Mouse (Mus musculus): ENCODE measurements around the gene Dnase2b. TPM values are rescaled to one million over a fixed set of nuclear protein-coding genes. Genes with fewer than 3 reads are reported as not detected.

The Dnase2b gene
- not detected in 2 replicates for polyA plus RNA-seq (2021; fragmentation: Nextera tagmentation)
- long read RNA-seq, experiment 1, result 0 reads
- long read RNA-seq, experiment 2, result 0 reads

DNA sequence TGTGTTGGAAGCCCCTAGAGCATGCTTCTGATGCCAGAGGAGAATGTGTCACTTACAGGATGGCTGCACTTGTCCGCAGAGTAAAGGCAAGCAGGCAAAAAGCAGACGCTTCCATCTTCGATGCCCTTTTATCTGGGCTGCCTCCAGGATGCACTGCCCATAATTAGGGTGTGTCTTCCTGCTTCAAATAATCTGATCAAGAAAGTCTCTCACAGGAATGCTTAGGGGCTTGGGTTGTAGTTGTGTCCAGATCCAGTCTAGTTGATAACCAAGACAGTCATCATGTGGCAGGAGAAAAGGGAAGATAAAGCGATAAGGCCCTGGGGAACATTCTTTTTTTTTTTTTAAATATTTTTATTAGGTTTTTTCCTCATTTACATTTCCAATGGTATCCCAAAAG is at the start of gene Dnase2b:
Dnase2b (minus strand) TSS at position 101 of the 400 bp plus-strand sequence.

DNA sequence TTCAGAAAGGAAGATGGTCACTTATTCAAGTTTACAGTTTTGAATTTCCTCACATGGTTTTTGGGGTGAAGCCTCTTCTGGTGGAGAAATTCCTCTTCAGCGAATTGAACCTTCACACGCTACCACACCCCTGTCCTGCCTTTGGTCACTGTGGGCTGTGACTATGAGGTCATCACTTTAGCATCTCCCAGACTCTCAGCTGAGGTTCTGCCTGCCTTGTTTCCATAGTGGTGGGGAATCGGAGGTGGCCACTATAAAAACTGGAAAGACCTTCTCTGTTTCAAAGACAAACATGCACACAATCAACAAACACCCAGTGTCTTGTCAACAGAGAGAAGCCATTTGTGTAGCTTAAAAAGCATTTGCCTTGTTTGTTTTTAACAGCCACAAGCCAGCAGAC is 35.8 kb upstream of the Dnase2b start, which contains the start of gene 4930503B20Rik:
4930503B20Rik (minus strand) TSS at position 101 of the 400 bp plus-strand sequence.

DNA sequence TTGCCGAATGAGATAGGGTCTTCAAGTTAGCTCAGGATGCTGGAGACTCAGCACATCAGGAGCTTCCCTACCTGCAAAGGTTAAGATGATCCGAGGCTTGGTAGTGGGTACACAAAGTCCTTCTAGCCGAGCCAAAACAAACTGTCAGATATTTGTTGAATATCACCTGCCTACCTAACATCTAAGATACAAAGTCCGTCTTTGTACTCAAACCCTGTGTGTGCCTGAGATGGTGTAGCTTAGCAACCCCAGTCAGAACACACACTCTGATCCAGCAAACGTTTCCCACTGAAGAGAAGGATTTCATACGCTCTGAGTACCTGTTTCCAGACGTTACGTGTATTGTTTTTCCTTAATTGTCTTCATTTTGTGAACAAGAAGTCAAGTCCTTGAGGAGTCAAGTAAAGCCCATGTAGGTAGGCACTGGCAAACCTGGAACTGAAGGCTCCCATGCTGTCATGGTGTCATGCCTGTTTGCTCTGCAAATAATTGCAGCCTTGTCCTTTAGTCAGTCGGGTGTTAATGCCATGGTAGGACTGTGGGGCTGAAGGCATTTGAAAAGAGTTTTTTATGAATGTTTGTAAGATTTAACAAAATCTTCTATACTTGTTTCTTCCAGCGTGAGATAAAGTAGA is 45.1 kb downstream of the Dnase2b start, which contains the start of gene Uox:
Uox (plus strand) TSS at position 279 of the 635 bp plus-strand sequence.

Other genes starting within 250 kb of the Dnase2b start
- 18.1 and 35.3 TPM in 2 replicates for gene Ssx2ip, start 211.0 kb downstream of the Dnase2b start, polyA plus RNA-seq (2021; fragmentation: Nextera tagmentation)
- gene Ctbs, start 165.8 kb downstream of the Dnase2b start, polyA plus RNA-seq (2021; fragmentation: Nextera tagmentation), result 6.4 and 6.6 TPM in 2 replicates
- gene Spata1, start 115.8 kb downstream of the Dnase2b start, polyA plus RNA-seq (2021; fragmentation: Nextera tagmentation), result 0.93 and 1.0 TPM in 2 replicates
- gene Gng5, start 115.8 kb downstream of the Dnase2b start, polyA plus RNA-seq (2021; fragmentation: Nextera tagmentation), result 279 and 373 TPM in 2 replicates
- 12.2 and 12.4 TPM in 2 replicates for gene Rpf1, start 94.2 kb downstream of the Dnase2b start, polyA plus RNA-seq (2021; fragmentation: Nextera tagmentation)
- gene Uox, start 45.2 kb downstream of the Dnase2b start, polyA plus RNA-seq (2021; fragmentation: Nextera tagmentation), result 0.39 and 0.88 TPM in 2 replicates
- gene 4930503B20Rik, start 35.7 kb upstream of the Dnase2b start, polyA plus RNA-seq (2021; fragmentation: Nextera tagmentation), result not detected in 2 replicates
- gene Samd13, start 70.0 kb upstream of the Dnase2b start, polyA plus RNA-seq (2021; fragmentation: Nextera tagmentation), result 0.64 and 0.85 TPM in 2 replicates
- gene Prkacb, start 197.4 kb upstream of the Dnase2b start, polyA plus RNA-seq (2021; fragmentation: Nextera tagmentation), result 138 and 190 TPM in 2 replicates
- gene Ttll7, start 236.8 kb upstream of the Dnase2b start, polyA plus RNA-seq (2021; fragmentation: Nextera tagmentation), result 66.6 and 74.1 TPM in 2 replicates